Comparison of ENCODE assay signal across 18 mouse cellular contexts in genomic region chr8:84768343-84769095, GRCm38 (mm10). TPM values are rescaled to one million over a fixed set of nuclear protein-coding genes. Genes with fewer than 3 reads are reported as not detected.
DNase-seq lines count a peak whose midpoint lies in the region; ATAC-seq lines count a peak whose summit lies in the region.
"Had no signal": no experiment of that assay in that cellular context is flagged by ENCODE, and none has a peak within 500 bp of the region (broad histone marks: within the 10 kb centered on the region; RNA-seq: fewer than 3 reads in every experiment).

No protein-coding gene starts in this region.

- peaks cover 59% of the 10 kb centered on the region for H3K4me1 ChIP-seq in hindbrain, embryonic 15.5 days (replicated peaks)
- H3K4me1 ChIP-seq in hindbrain, embryonic 11.5 days (replicated peaks; ENCODE audit: control insufficient read depth, insufficient read depth, low read length), result peaks cover 13% of the 10 kb centered on the region
- H3K4me1 ChIP-seq in hindbrain, embryonic 16.5 days (ENCODE audit: control insufficient read depth, insufficient read depth, low read depth, low read length), result peaks cover 31% of the 10 kb centered on the region
- peaks cover 51% of the 10 kb centered on the region for H3K4me1 ChIP-seq in limb, embryonic 10.5 days

- no peaks in the 10 kb centered on the region for H3K36me3 ChIP-seq in hindbrain, embryonic 15.5 days
- H3K36me3 ChIP-seq in hindbrain, embryonic 11.5 days (ENCODE audit: control insufficient read depth, insufficient read depth, low read length), result no peaks in the 10 kb centered on the region
- H3K36me3 ChIP-seq in hindbrain, embryonic 16.5 days (ENCODE audit: control insufficient read depth, insufficient read depth, low read length), result no peaks in the 10 kb centered on the region
- no peaks in the 10 kb centered on the region for H3K36me3 ChIP-seq in limb, embryonic 10.5 days

- no peak overlapping the region for H3K27ac ChIP-seq in hindbrain, embryonic 15.5 days (replicated peaks)
- no peak overlapping the region for H3K27ac ChIP-seq in hindbrain, embryonic 11.5 days (ENCODE audit: low read depth, low read length)
- no peak overlapping the region for H3K27ac ChIP-seq in hindbrain, embryonic 16.5 days (ENCODE audit: low read depth, low read length)
- no peak overlapping the region for H3K27ac ChIP-seq in limb, embryonic 10.5 days
- H3K27ac ChIP-seq: embryonic facial prominence, embryonic 13.5 days had no signal

- no peak overlapping the region for H3K9ac ChIP-seq in hindbrain, embryonic 15.5 days
- H3K9ac ChIP-seq in hindbrain, embryonic 11.5 days (ENCODE audit: low read depth, low read length), result no peak overlapping the region
- no peak overlapping the region for H3K9ac ChIP-seq in hindbrain, embryonic 16.5 days (ENCODE audit: low read depth, low read length)
- H3K9ac ChIP-seq: embryonic facial prominence, embryonic 13.5 days had no signal

- 0 out of 2 replicates have a peak overlapping the region, but pooled peaks have one; percentile 0 for H3K4me3 ChIP-seq in hindbrain, embryonic 15.5 days
- no peak overlapping the region for H3K4me3 ChIP-seq in hindbrain, embryonic 11.5 days (ENCODE audit: low read depth, low read length)
- peak overlapping the region; percentile 39; the same call in 1 of the 2 replicates for H3K4me3 ChIP-seq in hindbrain, embryonic 16.5 days (ENCODE audit: low read length)
- H3K4me3 ChIP-seq in limb, embryonic 10.5 days, result no peak overlapping the region
- H3K4me3 ChIP-seq: embryonic facial prominence, embryonic 13.5 days had no signal

- peak overlapping the region; percentile 48 for H3K4me2 ChIP-seq in hindbrain, embryonic 15.5 days
- no peak overlapping the region for H3K4me2 ChIP-seq in hindbrain, embryonic 11.5 days (replicated peaks; ENCODE audit: low read depth, low read length)
- peak overlapping the region; percentile 55 for H3K4me2 ChIP-seq in hindbrain, embryonic 16.5 days (ENCODE audit: low read length)
- H3K4me2 ChIP-seq: embryonic facial prominence, embryonic 13.5 days had no signal

- no peak for ATAC-seq in hindbrain, embryonic 15.5 days (ENCODE audit: low FRiP score, low read depth)
- no peak for ATAC-seq in hindbrain, embryonic 11.5 days (ENCODE audit: low FRiP score)
- no peak for ATAC-seq in hindbrain, embryonic 16.5 days

- 83% methylated on average over 14 of the region's 14 CpGs for WGBS in hindbrain, embryonic 15.5 days
- 87% methylated on average over 14 of the region's 14 CpGs for whole genome bisulfite sequencing in hindbrain, embryonic 11.5 days
- WGBS in hindbrain, embryonic 16.5 days, result 85% methylated on average over 14 of the region's 14 CpGs
- 84% methylated on average over 14 of the region's 14 CpGs for WGBS in limb, embryonic 10.5 days

- H3K27me3 ChIP-seq in hindbrain, embryonic 15.5 days, result peaks cover 55% of the 10 kb centered on the region
- H3K27me3 ChIP-seq in hindbrain, embryonic 11.5 days (ENCODE audit: control insufficient read depth, insufficient read depth, low read length), result peaks cover 97% of the 10 kb centered on the region
- H3K27me3 ChIP-seq in hindbrain, embryonic 16.5 days (replicated peaks; ENCODE audit: control insufficient read depth, insufficient read depth, low read length), result peaks cover 11% of the 10 kb centered on the region
- H3K27me3 ChIP-seq in limb, embryonic 10.5 days (ENCODE audit: low read depth, poor library complexity, severe bottlenecking), result peaks cover 100% of the 10 kb centered on the region

- peak; percentile 66 to 67 for DNase-seq in cerebellum, postnatal 14 days
- no peak for DNase-seq in cerebellum, adult 8-10 months
- no peak for DNase-seq in hindbrain, embryonic 11.5 days (ENCODE audit: low spot score)
- peak; percentile 63 to 67 for DNase-seq in cerebellum, postnatal 25 days
- DNase-seq in frontal cortex, postnatal 25 days (ENCODE audit: low spot score in 2 of 2), result no peak
- DNase-seq in limb, embryonic 10.5 days (ENCODE audit: low spot score), result no peak
- DNase-seq: adrenal gland, adult 8-10 months; B cell, adult 2 months; gastrocnemius, postnatal 10 days; kidney, adult 9 months; kidney, postnatal 4 days; lung, adult 18-20 months; right cerebral cortex, postnatal 25 days; thymus, postnatal 14 days had no signal

- H3K9me3 ChIP-seq in hindbrain, embryonic 15.5 days, result no peaks in the 10 kb centered on the region
- H3K9me3 ChIP-seq in hindbrain, embryonic 11.5 days (ENCODE audit: control insufficient read depth, low read length), result no peaks in the 10 kb centered on the region
- H3K9me3 ChIP-seq in hindbrain, embryonic 16.5 days (ENCODE audit: control insufficient read depth, low read length), result no peaks in the 10 kb centered on the region
- H3K9me3 ChIP-seq in limb, embryonic 10.5 days (replicated peaks), result no peaks in the 10 kb centered on the region
- H3K9me3 ChIP-seq: embryonic facial prominence, embryonic 13.5 days had no signal

RNA-seq across cellular contexts. Expression of gene Nfix, which starts 31.6 kb away (rescaled TPM):
- polyA plus RNA-seq in hindbrain, embryonic 15.5 days (2015; fragmentation: Nextera tagmentation; extraction: Ambion mirVana), result 71.2 and 87.6 TPM in 2 replicates
- polyA plus RNA-seq in hindbrain, embryonic 11.5 days (2014; fragmentation: Nextera tagmentation; extraction: Ambion mirVana), result 2.4 and 3.0 TPM in 2 replicates
- 94.3 and 109 TPM in 2 replicates for polyA plus RNA-seq in hindbrain, embryonic 16.5 days (2015; fragmentation: Nextera tagmentation; extraction: Ambion mirVana)
- 0.24 and 2.1 TPM in 2 replicates for polyA plus RNA-seq in limb, embryonic 10.5 days (2016; fragmentation: Nextera tagmentation; extraction: Ambion mirVana)

RNA-seq across cellular contexts. Expression of gene G430095P16Rik, which starts 45.7 kb away (rescaled TPM):
- 1.2 and 1.7 TPM in 2 replicates for polyA plus RNA-seq in hindbrain, embryonic 15.5 days (2015; fragmentation: Nextera tagmentation; extraction: Ambion mirVana)
- 2.3 and 2.9 TPM in 2 replicates for polyA plus RNA-seq in hindbrain, embryonic 11.5 days (2014; fragmentation: Nextera tagmentation; extraction: Ambion mirVana)
- polyA plus RNA-seq in hindbrain, embryonic 16.5 days (2015; fragmentation: Nextera tagmentation; extraction: Ambion mirVana), result 0.82 and 0.89 TPM in 2 replicates
- polyA plus RNA-seq in limb, embryonic 10.5 days (2016; fragmentation: Nextera tagmentation; extraction: Ambion mirVana), result 3.7 and 8.1 TPM in 2 replicates
- polyA plus RNA-seq: liver, adult 2 months had no signal

RNA-seq across cellular contexts. Expression of gene Dand5, which starts 54.1 kb away (rescaled TPM):
- polyA plus RNA-seq in hindbrain, embryonic 15.5 days (2015; fragmentation: Nextera tagmentation; extraction: Ambion mirVana), result 14.0 and 15.1 TPM in 2 replicates
- polyA plus RNA-seq in hindbrain, embryonic 11.5 days (2014; fragmentation: Nextera tagmentation; extraction: Ambion mirVana), result 6.2 and 7.1 TPM in 2 replicates
- polyA plus RNA-seq in hindbrain, embryonic 16.5 days (2015; fragmentation: Nextera tagmentation; extraction: Ambion mirVana), result 15.4 and 17.1 TPM in 2 replicates
- 1.9 and 2.7 TPM in 2 replicates for polyA plus RNA-seq in limb, embryonic 10.5 days (2016; fragmentation: Nextera tagmentation; extraction: Ambion mirVana)

Comparison
In these comparisons a context has a peak if more than half of its experiments do, and no peak if none do; other contexts are left out.
1. DNase-seq: peak in cerebellum, postnatal 14 days (2 of 2) and cerebellum, postnatal 25 days (2 of 2); none in cerebellum, adult 8-10 months (single experiment), hindbrain, embryonic 11.5 days (single experiment), frontal cortex, postnatal 25 days (0 of 2) and limb, embryonic 10.5 days (single experiment).
2. H3K4me3 ChIP-seq: peak in hindbrain, embryonic 15.5 days (single experiment) and hindbrain, embryonic 16.5 days (single experiment); none in hindbrain, embryonic 11.5 days (single experiment) and limb, embryonic 10.5 days (single experiment).
3. RNA of gene Nfix, which starts 31.6 kb away (polyA plus RNA-seq): 94.3 to 109 TPM in hindbrain, embryonic 16.5 days and 71.2 to 87.6 TPM in hindbrain, embryonic 15.5 days; 2.4 to 3.0 TPM in hindbrain, embryonic 11.5 days and 0.24 to 2.1 TPM in limb, embryonic 10.5 days; every median in the first group is over 10 times any median in the second.